Mouse (Mus musculus) megakaryocyte, embryonic 14.5 days (primary cell): Measurements from ENCODE around the gene Nudt8. TPM values are rescaled to one million over a fixed set of nuclear protein-coding genes. Genes with fewer than 3 reads are reported as not detected.

Experiments used
- H3K27me3 ChIP-seq: replicated peaks from 2 replicates; pipeline ENCODE3; 2012; ENCODE audit warnings: inconsistent platforms
- H3K36me3 ChIP-seq: replicated peaks from 2 replicates; pipeline ENCODE3; 2012; ENCODE audit warnings: low read length, inconsistent platforms, mixed read lengths
- H3K4me1 ChIP-seq: 2 replicates; pipeline ENCODE4 v1.6.1; 2012; ENCODE audit warnings: inconsistent platforms
- H3K4me3 ChIP-seq: replicated peaks from 2 replicates; pipeline ENCODE3; 2012; ENCODE audit warnings: moderate library complexity, mild to moderate bottlenecking, inconsistent platforms
- H3K9me3 ChIP-seq: 2 replicates; pipeline ENCODE4 v1.6.1; 2012; ENCODE audit warnings: inconsistent platforms
- FLI1 ChIP-seq: IDR thresholded peaks from 2 replicates; pipeline ENCODE4 v1.6.1; 2012; ENCODE audit warnings: low read length, inconsistent platforms, mixed read lengths
- GATA1 ChIP-seq: IDR thresholded peaks from 3 replicates; pipeline ENCODE4 v1.6.1; 2012; ENCODE audit warnings: mixed read lengths, low read length, inconsistent platforms, borderline replicate concordance
- polyA plus RNA-seq: library from polyadenylated mRNA; stranded (reverse); fragments of >175 nt; gene quantifications from 2 replicates; pipeline ENCODE4 v1.2.3, GENCODE M21; 2012; ENCODE audit warnings: low replicate concordance; ENCODE audit not compliant: insufficient read depth

Gene Nudt8
- polyA plus RNA-seq, 1 experiment, result 19.3 TPM

DNA sequence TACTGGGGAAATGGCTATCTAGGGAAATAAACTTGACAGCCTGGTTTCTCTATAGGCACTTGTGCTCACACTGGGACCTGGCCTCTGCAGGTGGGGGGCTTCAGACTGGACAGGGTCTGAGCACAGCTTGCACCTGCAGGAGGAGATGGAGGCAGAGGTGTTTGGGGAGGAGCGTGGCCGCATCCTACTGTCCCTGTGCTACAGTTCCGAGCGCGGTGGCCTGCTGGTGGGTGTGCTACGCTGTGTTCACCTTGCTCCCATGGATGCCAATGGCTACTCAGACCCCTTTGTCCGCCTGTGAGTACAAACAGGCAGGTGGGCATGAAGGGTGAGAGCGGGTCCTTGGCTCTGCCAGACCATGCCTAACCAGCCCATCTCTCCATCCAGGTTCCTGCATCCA is 5.6 kb downstream of the Nudt8 start:
- peaks cover 80% of the 10 kb centered on the region for H3K36me3 ChIP-seq
- peaks cover 2% of the 10 kb centered on the region for H3K27me3 ChIP-seq
- no peaks in the 10 kb centered on the region for H3K9me3 ChIP-seq
- TF ChIP-seq GATA1 (no peak), FLI1 (no peak)
- H3K4me3 ChIP-seq, result no peak overlapping the region
- peaks cover 23% of the 10 kb centered on the region for H3K4me1 ChIP-seq

DNA sequence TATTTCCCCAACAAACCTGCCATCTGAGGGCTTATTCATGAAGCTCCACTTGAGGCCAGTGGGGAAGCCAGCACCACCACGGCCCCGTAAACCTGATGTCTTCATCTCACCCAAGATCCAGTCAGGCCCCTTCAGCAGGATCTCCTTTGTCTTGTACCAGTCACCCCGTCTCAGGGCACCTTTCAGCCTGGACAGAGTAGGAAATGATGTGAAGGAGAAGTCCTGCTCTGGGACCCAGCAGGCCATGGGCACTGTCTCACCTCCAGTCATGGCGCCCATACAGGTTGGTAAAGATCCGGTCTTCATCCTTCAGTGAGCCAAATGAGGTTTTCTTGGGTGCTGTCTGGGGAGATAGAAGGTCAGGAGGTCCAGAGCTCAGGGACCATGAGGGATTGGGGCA is 10.7 kb downstream of the Nudt8 start:
- peaks cover 52% of the 10 kb centered on the region for H3K36me3 ChIP-seq
- no peaks in the 10 kb centered on the region for H3K9me3 ChIP-seq
- H3K4me1 ChIP-seq, result peaks cover 46% of the 10 kb centered on the region
- no peaks in the 10 kb centered on the region for H3K27me3 ChIP-seq
- H3K4me3 ChIP-seq, result no peak overlapping the region
- TF ChIP-seq FLI1 (no peak), GATA1 (no peak)

DNA sequence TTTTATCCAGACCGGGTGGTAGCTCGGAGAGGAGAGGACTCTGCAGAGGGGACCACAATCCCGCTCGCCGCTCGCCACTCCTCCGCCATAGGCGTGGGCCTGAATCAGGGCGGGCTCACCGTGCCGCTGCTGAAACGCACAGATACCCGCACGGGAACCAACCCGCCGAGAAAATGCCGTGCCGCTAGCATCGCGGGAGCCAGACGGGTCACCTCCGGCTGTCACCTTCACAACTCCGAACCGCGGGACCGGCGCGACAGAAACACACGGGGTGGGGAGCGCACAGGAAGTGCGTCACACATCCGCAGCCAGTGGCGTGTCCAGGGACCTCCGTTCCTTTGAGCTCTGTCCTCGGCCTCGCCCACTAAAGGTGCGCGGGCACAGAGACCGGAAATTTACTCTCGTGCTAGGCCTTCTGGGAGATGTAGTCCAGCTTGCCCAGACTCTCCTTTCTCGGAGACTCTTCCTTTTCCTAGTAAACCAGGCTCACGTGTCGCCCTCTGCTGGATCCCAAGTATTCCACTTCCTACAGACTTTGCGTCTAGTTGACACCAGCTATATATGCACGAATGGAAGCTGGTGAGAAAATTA is 12.1 kb downstream of the Nudt8 start, which contains the start of gene Ndufv1:
Ndufv1 (minus strand) TSS at position 375 of the 591 bp plus-strand sequence.
- H3K27me3 ChIP-seq, result no peaks in the 10 kb centered on the region
- TF ChIP-seq FLI1 (peak; percentile 78), GATA1 (no peak)
- peak within 1 kb of the TSS; percentile 97 for H3K4me3 ChIP-seq
- no peaks in the 10 kb centered on the region for H3K9me3 ChIP-seq
- peaks cover 37% of the 10 kb centered on the region for H3K36me3 ChIP-seq
- peaks cover 49% of the 10 kb centered on the region for H3K4me1 ChIP-seq

DNA sequence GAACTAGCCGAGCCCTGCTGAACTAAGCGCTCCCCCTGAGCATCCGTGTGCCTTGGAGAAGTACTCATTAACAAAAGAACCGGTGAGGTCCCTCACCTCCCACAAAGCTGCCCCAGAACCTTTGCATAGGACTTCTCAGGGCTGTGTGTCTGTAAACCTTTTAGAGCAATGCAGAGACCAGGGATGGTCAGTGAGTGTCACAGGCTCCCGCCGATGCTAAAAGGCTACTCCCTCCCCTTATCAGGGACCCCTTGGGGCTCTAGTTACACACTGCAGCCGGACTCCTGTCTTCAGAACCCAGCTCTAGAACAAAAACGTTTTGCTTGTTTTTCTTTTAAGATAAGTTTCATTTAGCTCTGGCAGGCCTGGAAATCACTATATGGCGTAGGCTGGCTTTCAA is 12.7 kb downstream of the Nudt8 start:
- no peak for TF ChIP-seq GATA1
- TF ChIP-seq FLI1, result no peak
- H3K4me1 ChIP-seq, result peaks cover 49% of the 10 kb centered on the region
- H3K36me3 ChIP-seq, result peaks cover 32% of the 10 kb centered on the region
- no peaks in the 10 kb centered on the region for H3K27me3 ChIP-seq
- H3K9me3 ChIP-seq, result no peaks in the 10 kb centered on the region
- peak overlapping the region; percentile 97 for H3K4me3 ChIP-seq

DNA sequence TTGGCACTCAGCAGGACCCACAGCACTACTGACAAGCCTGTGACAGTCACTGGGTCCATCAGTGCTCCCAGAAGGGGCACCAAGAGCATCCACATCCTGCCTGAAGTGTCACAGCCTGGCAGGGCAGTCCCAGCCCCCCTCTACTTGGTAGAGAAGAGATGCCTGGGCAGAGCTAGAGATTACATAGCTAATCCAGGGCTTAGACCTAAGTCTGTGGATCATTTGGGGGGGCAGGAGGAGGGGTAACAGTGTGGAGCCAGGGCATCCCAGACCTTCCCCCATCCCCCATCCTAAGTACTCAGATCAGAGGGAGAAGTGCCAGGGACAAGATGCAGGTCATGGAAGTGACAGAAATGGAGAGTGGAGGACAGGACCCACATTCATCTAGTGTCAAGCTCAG is 14.4 kb downstream of the Nudt8 start:
- Histone ChIP-seq H3K4me1 (peaks cover 64% of the 10 kb centered on the region), H3K9me3 (no peaks in the 10 kb centered on the region), H3K36me3 (peaks cover 15% of the 10 kb centered on the region), H3K4me3 (peak overlapping the region; percentile 44), H3K27me3 (no peaks in the 10 kb centered on the region)
- TF ChIP-seq FLI1, result no peak
- TF ChIP-seq GATA1, result no peak

DNA sequence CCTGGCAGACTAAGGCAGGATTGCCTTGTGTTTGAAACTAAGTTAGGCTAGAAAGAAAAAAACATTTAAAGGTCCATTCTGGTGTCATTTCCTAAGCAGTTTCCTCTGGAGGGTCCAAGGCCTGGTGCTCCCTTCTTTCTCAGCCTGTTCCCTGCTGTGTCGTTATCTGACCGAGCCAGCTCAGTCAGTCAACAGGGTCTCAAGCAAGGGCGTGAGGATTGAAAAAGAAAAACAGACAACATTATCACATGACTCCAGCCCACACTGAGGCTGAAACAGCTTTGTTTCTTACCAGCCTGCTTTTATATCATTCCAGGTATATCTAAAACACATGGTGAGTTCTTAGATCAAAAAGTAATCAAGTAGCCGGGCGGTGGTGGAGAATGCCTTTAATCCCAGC is 15.3 kb downstream of the Nudt8 start:
- Histone ChIP-seq H3K27me3 (no peaks in the 10 kb centered on the region), H3K4me1 (peaks cover 67% of the 10 kb centered on the region), H3K9me3 (no peaks in the 10 kb centered on the region), H3K4me3 (no peak overlapping the region), H3K36me3 (peaks cover 6% of the 10 kb centered on the region)
- TF ChIP-seq FLI1, result no peak
- TF ChIP-seq GATA1, result no peak

DNA sequence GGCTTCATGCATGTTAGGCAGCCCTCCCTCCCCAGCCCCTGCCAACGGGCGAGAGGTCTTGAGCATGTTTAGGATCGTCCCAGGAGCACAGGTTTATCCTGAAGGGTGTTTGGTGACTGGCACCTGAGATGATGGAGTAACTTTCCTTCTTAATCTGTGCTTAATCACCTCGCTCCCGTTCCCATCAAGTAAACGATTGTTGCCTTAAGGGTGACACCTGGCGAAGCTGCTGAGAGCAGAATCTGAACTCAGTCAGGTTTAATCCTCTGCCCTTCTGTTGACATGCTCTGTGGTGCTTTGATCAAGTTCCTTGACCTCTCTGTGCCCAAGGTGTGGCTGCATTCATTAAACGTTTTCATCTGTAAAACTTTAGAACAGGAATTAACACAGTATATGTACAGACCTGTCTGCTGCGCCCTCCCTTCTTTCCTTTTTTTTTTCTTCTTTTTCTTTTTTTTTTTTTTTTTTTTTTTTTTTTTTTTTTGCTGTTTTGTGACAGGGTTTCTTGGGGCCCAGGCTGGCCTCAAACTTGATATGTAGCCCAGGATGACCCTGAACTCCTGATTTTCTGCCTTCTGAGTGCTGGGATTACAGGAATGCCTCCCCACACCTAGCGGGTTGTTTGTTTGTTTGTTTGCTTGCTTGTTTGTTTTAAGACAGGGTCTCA is 17.7 kb downstream of the Nudt8 start:
- Histone ChIP-seq H3K36me3 (no peaks in the 10 kb centered on the region), H3K4me3 (no peak overlapping the region), H3K9me3 (no peaks in the 10 kb centered on the region), H3K4me1 (peaks cover 50% of the 10 kb centered on the region), H3K27me3 (no peaks in the 10 kb centered on the region)
- TF ChIP-seq FLI1, result no peak
- TF ChIP-seq GATA1, result no peak

DNA sequence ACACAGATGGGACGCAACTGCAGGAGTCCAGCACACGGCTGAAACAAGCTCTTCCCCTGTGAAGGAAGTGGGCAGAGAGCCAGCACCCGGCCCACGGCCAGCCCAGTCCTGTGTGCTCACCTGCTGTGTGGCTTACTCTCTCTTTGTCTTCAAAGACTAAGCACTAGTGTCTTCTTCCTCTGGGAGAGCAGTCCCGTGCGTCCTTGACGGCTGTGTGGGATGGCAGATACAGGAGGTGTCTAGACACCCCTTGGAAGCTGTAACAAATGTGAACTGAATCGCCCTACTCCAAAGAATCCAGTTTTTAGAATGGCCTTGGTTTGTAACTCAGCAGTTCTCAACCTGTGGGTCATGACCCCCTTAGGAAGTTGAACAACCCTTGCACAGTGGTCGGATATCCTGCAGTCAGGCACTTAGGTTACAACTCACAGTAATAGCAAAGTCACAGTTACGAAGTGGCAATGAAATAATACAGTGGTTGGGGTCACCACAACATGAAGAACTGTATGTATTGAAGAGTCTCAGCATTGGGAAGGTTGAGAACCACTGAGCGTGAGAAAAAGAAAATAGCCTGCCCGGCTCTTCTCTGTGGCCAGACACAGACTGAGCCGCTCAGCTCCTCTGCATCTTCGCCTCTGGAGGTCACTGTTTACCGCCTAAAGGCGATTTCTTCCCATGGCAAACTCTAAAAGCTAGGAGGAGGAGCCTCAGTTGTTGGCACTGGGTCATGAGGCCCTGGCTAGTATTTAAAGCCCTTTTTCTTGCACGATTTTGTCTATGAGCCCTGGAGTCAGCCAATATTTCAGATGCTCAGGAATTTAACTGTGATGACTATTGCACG is 18.6 kb downstream of the Nudt8 start:
- peaks cover 43% of the 10 kb centered on the region for H3K4me1 ChIP-seq
- H3K4me3 ChIP-seq, result peak overlapping the region; percentile 38
- H3K9me3 ChIP-seq, result no peaks in the 10 kb centered on the region
- TF ChIP-seq FLI1 (no peak), GATA1 (no peak)
- no peaks in the 10 kb centered on the region for H3K27me3 ChIP-seq
- H3K36me3 ChIP-seq, result no peaks in the 10 kb centered on the region

DNA sequence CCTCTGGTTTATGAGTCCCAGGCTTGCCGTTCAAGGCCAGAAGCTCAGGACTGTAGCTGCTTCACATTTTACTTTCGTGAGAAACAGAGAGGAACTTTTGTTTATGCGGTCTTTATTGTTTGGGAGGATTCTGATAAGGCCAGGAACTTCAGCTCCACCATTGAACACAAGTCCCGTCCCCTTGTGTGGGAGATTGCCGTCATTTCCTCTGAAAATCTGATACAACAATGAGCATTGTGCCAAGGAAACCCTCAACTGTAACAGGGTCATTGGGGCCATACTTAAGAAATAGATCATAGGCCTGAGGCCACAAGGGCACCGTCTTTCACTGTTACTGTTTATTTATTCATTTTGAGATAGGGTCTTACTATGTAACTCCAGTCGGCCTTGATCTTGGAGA is 22.8 kb downstream of the Nudt8 start:
- no peak for TF ChIP-seq GATA1
- TF ChIP-seq FLI1, result no peak
- Histone ChIP-seq H3K27me3 (peaks cover 10% of the 10 kb centered on the region), H3K4me3 (no peak overlapping the region), H3K4me1 (peaks cover 21% of the 10 kb centered on the region), H3K36me3 (no peaks in the 10 kb centered on the region), H3K9me3 (peaks cover 25% of the 10 kb centered on the region)

DNA sequence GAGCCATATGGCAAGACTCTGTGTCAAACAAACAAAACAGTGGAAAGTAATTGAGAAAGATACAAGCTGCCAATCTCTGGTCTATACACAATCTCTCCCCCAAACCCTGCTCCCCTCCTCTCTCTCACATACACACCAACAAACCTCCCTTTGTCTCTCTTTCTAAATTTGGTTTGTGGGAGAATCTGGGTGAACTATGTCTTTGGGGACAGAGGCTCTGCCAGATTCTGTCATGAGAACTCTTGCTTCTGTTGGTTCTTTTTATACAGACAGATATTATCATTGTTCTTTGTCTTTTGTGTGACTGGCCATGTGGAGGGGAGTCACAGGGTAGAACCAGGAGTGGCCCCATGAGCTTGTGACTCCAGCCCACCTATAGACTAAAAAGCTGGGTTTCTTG is 27.2 kb downstream of the Nudt8 start:
- Histone ChIP-seq H3K27me3 (peaks cover 10% of the 10 kb centered on the region), H3K36me3 (no peaks in the 10 kb centered on the region), H3K4me1 (peaks cover 9% of the 10 kb centered on the region), H3K9me3 (peaks cover 35% of the 10 kb centered on the region), H3K4me3 (no peak overlapping the region)
- TF ChIP-seq FLI1 (no peak), GATA1 (no peak)
